Mouse (Mus musculus) midbrain, embryonic 13.5 days (tissue): ENCODE measurements around the gene Pepd. TPM values are rescaled to one million over a fixed set of nuclear protein-coding genes. Genes with fewer than 3 reads are reported as not detected.
A peak's percentile ranks its signal among the peaks of the same experiment; 100 is the strongest.

Source experiments
- ATAC-seq: fragments of 200-750 bp; cut with Nextera tagmentation; 2 replicates; pipeline ENCODE4 v1.8.0; 2017; ENCODE audit warnings: mild to moderate bottlenecking, moderate TSS enrichment, moderate library complexity
- H3K27ac ChIP-seq: fragments of 300-500 bp; sonication (generic); 2 replicates; pipeline ENCODE4 v1.5.1; 2015; ENCODE audit warnings: inconsistent platforms, mild to moderate bottlenecking, moderate library complexity
- H3K27me3 ChIP-seq: fragments of 300-500 bp; sonication (generic); 2 replicates; pipeline ENCODE4 v1.6.1; 2015; ENCODE audit warnings: mild to moderate bottlenecking, inconsistent platforms
- H3K36me3 ChIP-seq: fragments of 300-500 bp; sonication (generic); 2 replicates; pipeline ENCODE4 v1.6.1; 2015; ENCODE audit warnings: mild to moderate bottlenecking, inconsistent platforms
- H3K4me1 ChIP-seq: fragments of 300-500 bp; sonication (generic); replicated peaks from 2 replicates; pipeline ENCODE4 v1.6.1; 2015; ENCODE audit warnings: inconsistent platforms
- H3K4me2 ChIP-seq: fragments of 300-500 bp; sonication (generic); replicated peaks from 2 replicates; pipeline ENCODE4 v1.6.1; 2015; ENCODE audit warnings: moderate library complexity, mild to moderate bottlenecking, inconsistent platforms
- H3K4me3 ChIP-seq: fragments of 300-500 bp; sonication (generic); replicated peaks from 2 replicates; pipeline ENCODE4 v1.5.1; 2015; ENCODE audit warnings: mild to moderate bottlenecking, inconsistent platforms
- H3K9ac ChIP-seq: fragments of 300-500 bp; sonication (generic); replicated peaks from 2 replicates; pipeline ENCODE4 v1.6.1; 2015; ENCODE audit warnings: mild to moderate bottlenecking, inconsistent platforms
- H3K9me3 ChIP-seq: fragments of 300-500 bp; sonication (generic); 2 replicates; pipeline ENCODE4 v1.6.1; 2016; ENCODE audit warnings: mild to moderate bottlenecking, inconsistent platforms
- WGBS: fragments of 180-500 bp; shearing (Covaris S2); methylation state at CpG from one replicate; pipeline ENCODE4 v1.1.7; 2015; 5-methylcytosine and 5-hydroxymethylcytosine counted together
- microRNA-seq: library from miRNA; unstranded; fragments of <30 nt; microRNA quantifications from one replicate; pipeline ENCODE4, GENCODE M21; 2016
- polyA plus RNA-seq: library from polyadenylated mRNA; unstranded; fragments of >200 nt; fragmentation: Nextera tagmentation; extraction: Ambion mirVana; gene quantifications from 2 replicates; pipeline ENCODE4 v1.2.1, GENCODE M21; 2015

Pepd gene
- polyA plus RNA-seq, 1 experiment from 2014 or later: 56.0 TPM

GRCm38 (mm10) chr7:35076645-35077044, 164.5 kb downstream of the Pepd start:
- Histone ChIP-seq H3K4me1 (no peaks in the 10 kb centered on the region), H3K4me3 (no peak overlapping the region), H3K27ac (no peak overlapping the region), H3K4me2 (no peak overlapping the region), H3K9me3 (no peaks in the 10 kb centered on the region), H3K9ac (no peak overlapping the region), H3K27me3 (no peaks in the 10 kb centered on the region), H3K36me3 (no peaks in the 10 kb centered on the region)
- ATAC-seq: no peak
- 31% methylated on average over 5 of the region's 5 CpGs for WGBS

GRCm38 (mm10) chr7:35080843-35081338, 168.7 kb downstream of the Pepd start:
- no peaks in the 10 kb centered on the region for H3K36me3 ChIP-seq
- no peak overlapping the region for H3K4me2 ChIP-seq
- H3K27me3 ChIP-seq: peaks cover 5% of the 10 kb centered on the region; the same call in 1 of the 2 replicates
- no peak overlapping the region for H3K9ac ChIP-seq
- WGBS: 52% methylated on average over 10 of the region's 10 CpGs
- no peaks in the 10 kb centered on the region for H3K9me3 ChIP-seq
- no peak overlapping the region for H3K4me3 ChIP-seq
- H3K4me1 ChIP-seq: peaks cover 5% of the 10 kb centered on the region; the same call in 1 of the 2 replicates
- H3K27ac ChIP-seq: no peak overlapping the region
- ATAC-seq: no peak

GRCm38 (mm10) chr7:35081406-35082104, 169.4 kb downstream of the Pepd start:
- Histone ChIP-seq H3K27me3 (peaks cover 5% of the 10 kb centered on the region; the same call in 1 of the 2 replicates), H3K4me3 (no peak overlapping the region), H3K36me3 (no peaks in the 10 kb centered on the region), H3K27ac (no peak overlapping the region), H3K4me1 (peaks cover 12% of the 10 kb centered on the region), H3K4me2 (no peak overlapping the region), H3K9ac (no peak overlapping the region), H3K9me3 (no peaks in the 10 kb centered on the region)
- whole genome bisulfite sequencing: 69% methylated on average over 9 of the region's 9 CpGs
- ATAC-seq: no peak

GRCm38 (mm10) chr7:35084565-35085360, 172.6 kb downstream of the Pepd start:
- Histone ChIP-seq H3K4me1 (peaks cover 22% of the 10 kb centered on the region), H3K9me3 (no peaks in the 10 kb centered on the region), H3K36me3 (no peaks in the 10 kb centered on the region), H3K27ac (no peak overlapping the region), H3K4me2 (no peak overlapping the region), H3K27me3 (peaks cover 5% of the 10 kb centered on the region; the same call in 1 of the 2 replicates), H3K4me3 (no peak overlapping the region), H3K9ac (no peak overlapping the region)
- ATAC-seq: no peak
- WGBS: 86% methylated on average over 12 of the region's 12 CpGs

- peak overlapping the region; percentile 47; the same call in 1 of the 2 replicates for H3K27ac ChIP-seq
- WGBS: under 1% methylated on average over 21 of the region's 21 CpGs
Observed at GRCm38 (mm10) chr7:35086271-35086861, 174.2 kb downstream of the Pepd start.

GRCm38 (mm10) chr7:35090550-35090949, 178.4 kb downstream of the Pepd start:
- 83% methylated on average over 5 of the region's 5 CpGs for WGBS
- no peak for ATAC-seq
- Histone ChIP-seq H3K9me3 (no peaks in the 10 kb centered on the region), H3K9ac (no peak overlapping the region), H3K4me1 (peaks cover 19% of the 10 kb centered on the region), H3K27ac (no peak overlapping the region), H3K4me3 (no peak overlapping the region), H3K27me3 (no peaks in the 10 kb centered on the region), H3K4me2 (no peak overlapping the region), H3K36me3 (no peaks in the 10 kb centered on the region)

More at GRCm38 (mm10) chr7:35086271-35086861, 174.2 kb downstream of the Pepd start:
- Histone ChIP-seq H3K4me1 (peaks cover 22% of the 10 kb centered on the region), H3K27me3 (peaks cover 5% of the 10 kb centered on the region; the same call in 1 of the 2 replicates), H3K4me2 (peak overlapping the region; percentile 45), H3K36me3 (no peaks in the 10 kb centered on the region), H3K9ac (no peak overlapping the region), H3K4me3 (peak overlapping the region; percentile 25), H3K9me3 (no peaks in the 10 kb centered on the region)
- peak; percentile 85 for ATAC-seq

Small RNA genes lying within 50 kb of the gene (microRNA-seq; reads per million reads assigned to microRNA genes)
- not detected for gene Gm25033

Other genes starting within 250 kb of the Pepd start
- gene Chst8, start 99.7 kb upstream of the Pepd start, polyA plus RNA-seq: 20.5 and 21.2 TPM in 2 replicates
- gene Cebpg, start 144.2 kb downstream of the Pepd start, polyA plus RNA-seq: 42.4 and 46.1 TPM in 2 replicates
- gene Cebpa, start 206.9 kb downstream of the Pepd start, polyA plus RNA-seq: 0.41 and 0.47 TPM in 2 replicates